Mouse (Mus musculus) cortical plate, adult 2 months (tissue): ENCODE measurements around the gene Olfr576.

Experiments
- CTCF ChIP-seq: fragments of 200-500 bp; IDR thresholded peaks from 2 replicates; pipeline ENCODE4 v1.5.1; 2011; ENCODE audit warnings: mild to moderate bottlenecking, control low read depth, low read length; ENCODE audit not compliant: insufficient read depth; ENCODE audit errors: extremely low read depth
- POLR2A ChIP-seq: fragments of 200-500 bp; IDR thresholded peaks from 2 replicates; pipeline ENCODE4 v1.6.1; 2011; ENCODE audit warnings: mild to moderate bottlenecking, low read length, control low read depth; ENCODE audit not compliant: insufficient read depth; ENCODE audit errors: extremely low read depth

GRCm38 (mm10) chr7:102974399-102974798, 11.9 kb downstream of the Olfr576 start:
- no peak for TF ChIP-seq CTCF
- no peak for TF ChIP-seq POLR2A
